ENCODE assay signal across 11 mouse cellular contexts in genomic region chr13:73336753-73337152, GRCm38 (mm10). TPM values are rescaled to one million over a fixed set of nuclear protein-coding genes. Genes with fewer than 3 reads are reported as not detected.
DNase-seq lines count a peak whose midpoint lies in the region; ATAC-seq and TF ChIP-seq lines count a peak whose summit lies in the region.
"Had no signal": no experiment of that assay in that cellular context is flagged by ENCODE, and none has a peak within 500 bp of the region (broad histone marks: within the 10 kb centered on the region; RNA-seq: fewer than 3 reads in every experiment).

No protein-coding gene starts in this region.

- H3K36me3 ChIP-seq in hindbrain, embryonic 13.5 days, result no peaks in the 10 kb centered on the region
- no peaks in the 10 kb centered on the region for H3K36me3 ChIP-seq in hindbrain, postnatal 0 days (ENCODE audit: insufficient read depth, low read length)
- no peaks in the 10 kb centered on the region for H3K36me3 ChIP-seq in heart, embryonic 14.5 days (ENCODE audit: control insufficient read depth, insufficient read depth, low read length)
- H3K36me3 ChIP-seq in neural tube, embryonic 15.5 days, result no peaks in the 10 kb centered on the region
- H3K36me3 ChIP-seq: midbrain, embryonic 12.5 days had no signal

- H3K4me3 ChIP-seq in hindbrain, embryonic 13.5 days, result no peak overlapping the region
- H3K4me3 ChIP-seq in hindbrain, postnatal 0 days (ENCODE audit: low read length), result no peak overlapping the region
- H3K4me3 ChIP-seq in heart, embryonic 14.5 days (ENCODE audit: control insufficient read depth in 1 of 2, insufficient read depth in 1 of 2, low read depth in 1 of 2, low read length in 2 of 2), result no peak overlapping the region
- H3K4me3 ChIP-seq in neural tube, embryonic 15.5 days (replicated peaks), result no peak overlapping the region
- H3K4me3 ChIP-seq: midbrain, embryonic 12.5 days had no signal

- 30% methylated on average over 7 of the region's 7 CpGs for WGBS in hindbrain, embryonic 13.5 days
- WGBS in hindbrain, postnatal 0 days, result 30% methylated on average over 7 of the region's 7 CpGs
- 21% methylated on average over 7 of the region's 7 CpGs for WGBS in heart, embryonic 14.5 days
- WGBS in neural tube, embryonic 15.5 days, result 25% methylated on average over 7 of the region's 7 CpGs

- DNase-seq in hindbrain, postnatal 0 days (ENCODE audit: low spot score), result no peak
- DNase-seq in kidney, postnatal 14 days, result peak; percentile 36
- DNase-seq in left cerebral cortex, postnatal 10 days (ENCODE audit: extremely low spot score in 1 of 2, low spot score in 2 of 2), result no peak
- no peak for DNase-seq in ovary, postnatal 10 days (ENCODE audit: low spot score)
- DNase-seq: adrenal gland, adult 2 months; liver; right cerebral cortex, postnatal 25 days had no signal

- no peak overlapping the region for H3K4me2 ChIP-seq in hindbrain, embryonic 13.5 days
- H3K4me2 ChIP-seq in hindbrain, postnatal 0 days (ENCODE audit: low read depth, low read length), result no peak overlapping the region
- H3K4me2 ChIP-seq in heart, embryonic 14.5 days (ENCODE audit: low read length), result peak overlapping the region; percentile 7; the same call in 1 of the 2 replicates
- no peak overlapping the region for H3K4me2 ChIP-seq in neural tube, embryonic 15.5 days
- H3K4me2 ChIP-seq: midbrain, embryonic 12.5 days had no signal

- H3K9me3 ChIP-seq in hindbrain, embryonic 13.5 days, result no peaks in the 10 kb centered on the region
- no peaks in the 10 kb centered on the region for H3K9me3 ChIP-seq in hindbrain, postnatal 0 days (ENCODE audit: low read length)
- no peaks in the 10 kb centered on the region for H3K9me3 ChIP-seq in heart, embryonic 14.5 days (ENCODE audit: control insufficient read depth, low read length)
- H3K9me3 ChIP-seq in neural tube, embryonic 15.5 days (replicated peaks), result no peaks in the 10 kb centered on the region
- H3K9me3 ChIP-seq: midbrain, embryonic 12.5 days had no signal

- intact Hi-C loops in left cerebral cortex, postnatal 10 days (cut with DNase I), result no loop called here

- peaks cover 10% of the 10 kb centered on the region; the same call in 1 of the 2 replicates for H3K27me3 ChIP-seq in hindbrain, embryonic 13.5 days
- no peaks in the 10 kb centered on the region for H3K27me3 ChIP-seq in hindbrain, postnatal 0 days (ENCODE audit: insufficient read depth, low read length)
- no peaks in the 10 kb centered on the region for H3K27me3 ChIP-seq in heart, embryonic 14.5 days (ENCODE audit: control insufficient read depth, insufficient read depth, low read length)
- H3K27me3 ChIP-seq in neural tube, embryonic 15.5 days (replicated peaks), result peaks cover 11% of the 10 kb centered on the region; the same call in 1 of the 2 replicates
- H3K27me3 ChIP-seq: midbrain, embryonic 12.5 days had no signal

- no peak overlapping the region for H3K27ac ChIP-seq in hindbrain, embryonic 13.5 days
- H3K27ac ChIP-seq in hindbrain, postnatal 0 days, result no peak overlapping the region
- H3K27ac ChIP-seq in heart, embryonic 14.5 days (replicated peaks in 1 of 2; ENCODE audit: control insufficient read depth in 1 of 2, insufficient read depth in 1 of 2, low read depth in 2 of 2, low read length in 2 of 2), result peak overlapping the region; percentile 80 to 85
- H3K27ac ChIP-seq in neural tube, embryonic 15.5 days (replicated peaks), result no peak overlapping the region
- H3K27ac ChIP-seq: midbrain, embryonic 12.5 days had no signal

- peaks cover 14% of the 10 kb centered on the region for H3K4me1 ChIP-seq in hindbrain, embryonic 13.5 days (replicated peaks)
- H3K4me1 ChIP-seq in hindbrain, postnatal 0 days (ENCODE audit: insufficient read depth, low read length), result peaks cover under 1% of the 10 kb centered on the region; the same call in 1 of the 2 replicates
- H3K4me1 ChIP-seq in heart, embryonic 14.5 days (ENCODE audit: control insufficient read depth in 2 of 2, insufficient read depth in 2 of 2, low read length in 2 of 2), result peaks cover 31 to 42% of the 10 kb centered on the region in 2 experiments
- H3K4me1 ChIP-seq in neural tube, embryonic 15.5 days, result peaks cover 7% of the 10 kb centered on the region

- TF ChIP-seq CTCF in hindbrain, postnatal 0 days (IDR thresholded peaks at IDR 0.05; ENCODE audit: low read depth), result no peak

- H3K9ac ChIP-seq in hindbrain, embryonic 13.5 days, result no peak overlapping the region
- H3K9ac ChIP-seq in hindbrain, postnatal 0 days (replicated peaks; ENCODE audit: low read length), result no peak overlapping the region
- 0 out of 2 replicates have a peak overlapping the region, but pooled peaks have one; percentile 32 for H3K9ac ChIP-seq in heart, embryonic 14.5 days (ENCODE audit: low read length)
- H3K9ac ChIP-seq in neural tube, embryonic 15.5 days (replicated peaks), result no peak overlapping the region
- H3K9ac ChIP-seq: midbrain, embryonic 12.5 days had no signal

- 0 out of 2 replicates have a peak, but pooled peaks have one; percentile 15 for ATAC-seq in hindbrain, embryonic 13.5 days (ENCODE audit: low FRiP score)
- no peak for ATAC-seq in hindbrain, postnatal 0 days
- peak; percentile 76 for ATAC-seq in heart, embryonic 14.5 days (ENCODE audit: insufficient number of reproducible peaks, insufficient read depth, low FRiP score, low read depth)
- peak; percentile 43; the same call in 1 of the 2 replicates for ATAC-seq in neural tube, embryonic 15.5 days (ENCODE audit: low FRiP score)

RNA-seq across cellular contexts. Expression of gene Ndufs6, which starts 8.4 kb away (rescaled TPM):
- 370 and 384 TPM in 2 replicates for polyA plus RNA-seq in hindbrain, embryonic 13.5 days (2015; fragmentation: Nextera tagmentation; extraction: Ambion mirVana)
- 70.5 and 91.4 TPM in 2 replicates for total RNA-seq in hindbrain, postnatal 0 days (2014; rRNA removed)
- 498 and 525 TPM in 2 replicates for polyA plus RNA-seq in hindbrain, postnatal 0 days (2015; fragmentation: Nextera tagmentation; extraction: Ambion mirVana)
- 792 and 837 TPM in 2 replicates for polyA plus RNA-seq in heart, embryonic 14.5 days (2014; fragmentation: Nextera tagmentation; extraction: Ambion mirVana)
- polyA plus RNA-seq in neural tube, embryonic 15.5 days (2015; fragmentation: Nextera tagmentation; extraction: Ambion mirVana), result 437 and 462 TPM in 2 replicates
- 100 to 1,000 TPM; 172 to 183 TPM for total RNA-seq in left cerebral cortex, postnatal 10 days (2021)

RNA-seq across cellular contexts. Expression of gene Mrpl36, which starts 8.4 kb away (rescaled TPM):
- polyA plus RNA-seq in hindbrain, embryonic 13.5 days (2015; fragmentation: Nextera tagmentation; extraction: Ambion mirVana), result 86.9 and 96.8 TPM in 2 replicates
- 39.9 and 41.0 TPM in 2 replicates for total RNA-seq in hindbrain, postnatal 0 days (2014; rRNA removed)
- polyA plus RNA-seq in hindbrain, postnatal 0 days (2015; fragmentation: Nextera tagmentation; extraction: Ambion mirVana), result 69.2 and 76.0 TPM in 2 replicates
- polyA plus RNA-seq in heart, embryonic 14.5 days (2014; fragmentation: Nextera tagmentation; extraction: Ambion mirVana), result 173 and 176 TPM in 2 replicates
- 84.2 and 98.5 TPM in 2 replicates for polyA plus RNA-seq in neural tube, embryonic 15.5 days (2015; fragmentation: Nextera tagmentation; extraction: Ambion mirVana)
- total RNA-seq in left cerebral cortex, postnatal 10 days (2021), result 10 to 100 TPM; 27.9 to 33.6 TPM

Comparison
In these comparisons a context has a peak if more than half of its experiments do, and no peak if none do; other contexts are left out.
1. H3K27ac ChIP-seq: peak in heart, embryonic 14.5 days (2 of 2); none in hindbrain, embryonic 13.5 days (single experiment), hindbrain, postnatal 0 days (single experiment) and neural tube, embryonic 15.5 days (single experiment).